Mouse (Mus musculus): Measurements from ENCODE around the gene Chd9. TPM values are rescaled to one million over a fixed set of nuclear protein-coding genes. Genes with fewer than 3 reads are reported as not detected.

Chd9 gene
- total and polyA plus RNA-seq, 2 experiments from 2014 or later: 103 to 112 TPM

DNA sequence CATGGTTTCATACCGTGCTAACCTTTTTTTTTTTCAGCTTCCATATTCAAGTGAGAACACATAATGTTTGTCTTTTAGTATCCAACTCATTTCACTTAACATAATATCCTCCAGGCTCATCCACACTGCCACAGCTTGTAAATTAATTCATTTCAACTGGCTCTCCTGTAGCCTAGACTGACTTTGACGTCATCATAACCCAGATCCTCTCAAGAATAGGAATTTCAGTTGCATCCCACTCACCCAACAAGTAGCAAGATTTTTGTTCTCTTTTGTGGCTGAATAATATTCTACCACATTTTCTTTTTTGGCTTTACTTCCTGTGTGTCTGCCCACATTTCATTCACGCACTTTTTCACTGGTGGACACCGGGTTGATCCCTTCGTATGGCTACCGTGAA lies 9.3 kb downstream of the Chd9 start:
- ATAC-seq: no peak

GRCm38 (mm10) chr8:90839725-90840714 lies 11.9 kb downstream of the Chd9 start:
- Histone ChIP-seq H3K4me3 (ENCODE audit: low read length) (no peak overlapping the region), H3K27me3 (ENCODE audit: insufficient read depth, low read length) (no peaks in the 10 kb centered on the region), H3K9me3 (ENCODE audit: low read length) (no peaks in the 10 kb centered on the region), H3K4me2 (ENCODE audit: low read depth, low read length) (no peak overlapping the region), H3K4me1 (ENCODE audit: insufficient read depth, low read length) (no peaks in the 10 kb centered on the region), H3K27ac (no peak overlapping the region), H3K36me3 (ENCODE audit: insufficient read depth, low read length) (no peaks in the 10 kb centered on the region), H3K9ac (replicated peaks; ENCODE audit: low read length) (no peak overlapping the region)
- ATAC-seq (no peak), DNase-seq (ENCODE audit: low spot score) (no peak)
- no peak for TF ChIP-seq CTCF (IDR thresholded peaks at IDR 0.05; ENCODE audit: low read depth)
- 68% methylated on average over 11 of the region's 11 CpGs for WGBS

More for the DNA sequence above, 9.3 kb downstream of the Chd9 start:
- H3K4me2 ChIP-seq (ENCODE audit: low read depth, low read length): no peak overlapping the region
- no peak overlapping the region for H3K27ac ChIP-seq
- 94% methylated on average over 6 of the region's 6 CpGs for WGBS
- no peak for TF ChIP-seq CTCF (IDR thresholded peaks at IDR 0.05; ENCODE audit: low read depth)
- H3K4me3 ChIP-seq (ENCODE audit: low read length): no peak overlapping the region
- no peaks in the 10 kb centered on the region for H3K36me3 ChIP-seq (ENCODE audit: insufficient read depth, low read length)
- H3K27me3 ChIP-seq (ENCODE audit: insufficient read depth, low read length): no peaks in the 10 kb centered on the region
- no peaks in the 10 kb centered on the region for H3K9me3 ChIP-seq (ENCODE audit: low read length)
- no peak for DNase-seq (ENCODE audit: low spot score)
- H3K9ac ChIP-seq (replicated peaks; ENCODE audit: low read length): no peak overlapping the region
- no peaks in the 10 kb centered on the region for H3K4me1 ChIP-seq (ENCODE audit: insufficient read depth, low read length)

GRCm38 (mm10) chr8:90841321-90841720 lies 13.2 kb downstream of the Chd9 start:
- Histone ChIP-seq H3K4me1 (ENCODE audit: insufficient read depth, low read length) (no peaks in the 10 kb centered on the region), H3K27ac (no peak overlapping the region), H3K9ac (replicated peaks; ENCODE audit: low read length) (no peak overlapping the region), H3K36me3 (ENCODE audit: insufficient read depth, low read length) (no peaks in the 10 kb centered on the region), H3K4me3 (ENCODE audit: low read length) (no peak overlapping the region), H3K27me3 (ENCODE audit: insufficient read depth, low read length) (no peaks in the 10 kb centered on the region), H3K4me2 (ENCODE audit: low read depth, low read length) (no peak overlapping the region), H3K9me3 (ENCODE audit: low read length) (no peaks in the 10 kb centered on the region)
- DNase-seq (ENCODE audit: low spot score): no peak
- 39% methylated on average over 13 of the region's 13 CpGs for WGBS
- no peak for TF ChIP-seq CTCF (IDR thresholded peaks at IDR 0.05; ENCODE audit: low read depth)
- no peak for ATAC-seq

- Histone ChIP-seq H3K27ac (no peak overlapping the region), H3K9me3 (ENCODE audit: low read length) (no peaks in the 10 kb centered on the region), H3K4me1 (ENCODE audit: insufficient read depth, low read length) (no peaks in the 10 kb centered on the region), H3K4me2 (ENCODE audit: low read depth, low read length) (no peak overlapping the region), H3K9ac (replicated peaks; ENCODE audit: low read length) (no peak overlapping the region), H3K36me3 (ENCODE audit: insufficient read depth, low read length) (no peaks in the 10 kb centered on the region), H3K27me3 (ENCODE audit: insufficient read depth, low read length) (no peaks in the 10 kb centered on the region), H3K4me3 (ENCODE audit: low read length) (no peak overlapping the region)
- no peak for DNase-seq (ENCODE audit: low spot score)
- WGBS: 83% methylated on average over 6 of the region's 6 CpGs
- TF ChIP-seq CTCF (IDR thresholded peaks at IDR 0.05; ENCODE audit: low read depth): no peak
- no peak for ATAC-seq
These were observed 15.0 kb downstream of the Chd9 start for GRCm38 (mm10) chr8:90843127-90843526.

DNA sequence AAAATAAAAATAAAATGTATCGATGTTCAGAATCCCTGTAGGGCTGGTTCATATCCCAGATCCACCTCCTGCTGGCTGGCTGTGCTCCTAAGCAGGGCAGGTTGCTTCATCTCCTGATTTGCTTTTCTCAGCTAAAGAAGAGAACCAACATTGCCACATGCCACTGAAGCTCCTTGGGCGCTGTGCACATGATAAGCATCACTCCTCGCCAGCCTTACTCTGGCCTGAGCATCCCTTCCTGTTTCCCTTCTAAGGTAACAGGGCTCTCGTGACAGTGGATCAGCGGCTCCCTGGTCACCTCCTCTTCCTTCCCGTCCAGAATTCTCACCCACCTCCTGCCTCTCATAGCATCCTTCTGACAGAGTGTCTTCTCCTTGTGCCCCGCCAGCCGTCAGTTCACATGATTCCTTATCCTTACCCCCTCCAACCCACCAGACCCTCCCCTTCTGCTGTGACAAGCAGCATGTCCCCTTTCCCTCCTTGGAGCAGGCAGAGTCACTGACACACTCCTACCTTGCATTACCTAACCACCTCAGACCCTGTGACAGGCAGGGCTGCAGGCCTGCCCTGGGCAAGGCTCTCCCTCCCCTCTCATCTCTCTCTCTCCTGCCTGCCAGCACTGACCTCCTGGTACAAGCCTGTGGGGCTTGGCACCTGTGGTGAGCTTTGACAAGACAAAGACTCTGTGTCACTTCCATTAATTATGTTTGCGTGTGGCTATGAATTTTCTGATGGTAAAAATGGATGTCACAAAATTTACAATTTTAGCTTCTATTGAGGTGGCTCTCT lies 16.2 kb downstream of the Chd9 start:
- H3K4me2 ChIP-seq (ENCODE audit: low read depth, low read length): no peak overlapping the region
- WGBS: 73% methylated on average over 9 of the region's 9 CpGs

DNA sequence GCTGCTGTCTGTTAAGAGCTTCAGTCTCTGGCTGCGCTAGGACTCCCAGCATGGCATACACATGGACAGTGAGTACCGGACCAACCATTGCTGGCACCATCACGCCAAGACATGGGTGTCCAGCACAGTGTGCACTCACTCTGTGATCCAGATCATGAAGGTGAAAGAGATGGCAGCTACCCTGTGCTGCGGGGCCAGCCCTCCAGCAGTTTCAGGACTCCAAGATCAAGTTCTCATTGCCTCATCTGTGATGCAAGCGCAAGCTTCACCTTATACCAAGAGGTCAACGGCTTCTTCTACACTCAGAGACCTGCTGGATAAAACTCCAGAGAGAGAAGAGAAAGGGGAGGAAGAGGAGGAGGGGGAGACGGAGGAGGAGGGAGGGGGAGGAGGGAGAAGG lies 19.8 kb downstream of the Chd9 start:
- no peak overlapping the region for H3K4me3 ChIP-seq (ENCODE audit: low read length)
- TF ChIP-seq CTCF (IDR thresholded peaks at IDR 0.05; ENCODE audit: low read depth): no peak
- 91% methylated on average over 7 of the region's 7 CpGs for WGBS
- H3K9me3 ChIP-seq (ENCODE audit: low read length): no peaks in the 10 kb centered on the region
- H3K36me3 ChIP-seq (ENCODE audit: insufficient read depth, low read length): no peaks in the 10 kb centered on the region
- H3K27ac ChIP-seq: no peak overlapping the region
- H3K4me1 ChIP-seq (ENCODE audit: insufficient read depth, low read length): peaks cover 10% of the 10 kb centered on the region
- no peak for ATAC-seq
- no peak overlapping the region for H3K4me2 ChIP-seq (ENCODE audit: low read depth, low read length)
- DNase-seq (ENCODE audit: low spot score): no peak
- H3K9ac ChIP-seq (replicated peaks; ENCODE audit: low read length): no peak overlapping the region
- H3K27me3 ChIP-seq (ENCODE audit: insufficient read depth, low read length): no peaks in the 10 kb centered on the region

More for the DNA sequence above, 16.2 kb downstream of the Chd9 start:
- no peak for DNase-seq (ENCODE audit: low spot score)
- Histone ChIP-seq H3K4me1 (ENCODE audit: insufficient read depth, low read length) (peaks cover 5% of the 10 kb centered on the region), H3K9ac (replicated peaks; ENCODE audit: low read length) (no peak overlapping the region), H3K27me3 (ENCODE audit: insufficient read depth, low read length) (no peaks in the 10 kb centered on the region), H3K9me3 (ENCODE audit: low read length) (no peaks in the 10 kb centered on the region), H3K4me3 (ENCODE audit: low read length) (no peak overlapping the region), H3K27ac (no peak overlapping the region), H3K36me3 (ENCODE audit: insufficient read depth, low read length) (no peaks in the 10 kb centered on the region)
- peak; percentile 56; the same call in 1 of the 2 replicates for ATAC-seq
- no peak for TF ChIP-seq CTCF (IDR thresholded peaks at IDR 0.05; ENCODE audit: low read depth)

Measured in hindbrain, postnatal 0 days (tissue).